Mouse (Mus musculus) intestine, embryonic 16.5 days (tissue): ENCODE data around the gene Sar1a. TPM values are rescaled to one million over a fixed set of nuclear protein-coding genes. Genes with fewer than 3 reads are reported as not detected.
A peak's percentile ranks its signal among the peaks of the same experiment; 100 is the strongest.

Experiments used
- ATAC-seq: fragments of 200-750 bp; cut with Nextera tagmentation; 2 replicates; pipeline ENCODE4 v1.8.0; 2017; ENCODE audit warnings: moderate TSS enrichment, moderate library complexity
- H3K27ac ChIP-seq: fragments of 300-500 bp; sonication (generic); 2 replicates; pipeline ENCODE4 v1.5.1; 2014; ENCODE audit warnings: mild to moderate bottlenecking, low read length
- H3K27me3 ChIP-seq: fragments of 300-500 bp; sonication (generic); replicated peaks from 2 replicates; pipeline ENCODE4 v1.6.1; 2014; ENCODE audit warnings: low read length, control low read depth, mixed read lengths; ENCODE audit not compliant: control insufficient read depth, insufficient read depth
- H3K36me3 ChIP-seq: fragments of 300-500 bp; sonication (generic); 2 replicates; pipeline ENCODE4 v1.6.1; 2014; ENCODE audit warnings: low read length, control low read depth; ENCODE audit not compliant: control insufficient read depth, insufficient read depth
- H3K4me1 ChIP-seq: fragments of 300-500 bp; sonication (generic); 2 replicates; pipeline ENCODE4 v1.6.1; 2014; ENCODE audit warnings: low read length, control low read depth, mixed read lengths; ENCODE audit not compliant: control insufficient read depth, insufficient read depth
- H3K4me2 ChIP-seq: fragments of 300-500 bp; sonication (generic); 2 replicates; pipeline ENCODE4 v1.6.1; 2014; ENCODE audit warnings: low read depth, low read length, control low read depth
- H3K4me3 ChIP-seq: fragments of 300-500 bp; sonication (generic); 2 replicates; pipeline ENCODE4 v1.5.1; 2014; ENCODE audit warnings: mild to moderate bottlenecking, low read length
- H3K9ac ChIP-seq: fragments of 300-500 bp; sonication (generic); 2 replicates; pipeline ENCODE4 v1.6.1; 2014; ENCODE audit warnings: low read depth, low read length
- H3K9me3 ChIP-seq: fragments of 300-500 bp; sonication (generic); 2 replicates; pipeline ENCODE4 v1.6.1; 2016; ENCODE audit warnings: low read length, control low read depth; ENCODE audit not compliant: control insufficient read depth
- WGBS: fragments of 180-500 bp; shearing (Covaris S2); extraction: QIAGEN DNeasy Blood & Tissue Kit; methylation state at CpG from one replicate; pipeline ENCODE4 v1.1.7; 2014; 5-methylcytosine and 5-hydroxymethylcytosine counted together
- polyA plus RNA-seq: library from polyadenylated mRNA; unstranded; fragments of >200 nt; fragmentation: Nextera tagmentation; extraction: Ambion mirVana; gene quantifications from 2 replicates; pipeline ENCODE4 v1.2.1, GENCODE M21; 2015

The Sar1a gene
- polyA plus RNA-seq, 1 experiment from 2014 or later: 178 TPM

- no peak for ATAC-seq
- no peak overlapping the region for H3K4me3 ChIP-seq
- H3K27ac ChIP-seq: no peak overlapping the region
- no peaks in the 10 kb centered on the region for H3K9me3 ChIP-seq
- H3K4me1 ChIP-seq: no peaks in the 10 kb centered on the region
- no peak overlapping the region for H3K4me2 ChIP-seq
- no peak overlapping the region for H3K9ac ChIP-seq
- H3K27me3 ChIP-seq: no peaks in the 10 kb centered on the region
- peaks cover 7% of the 10 kb centered on the region for H3K36me3 ChIP-seq
Observed at GRCm38 (mm10) chr10:61669896-61670295, 10.2 kb upstream of the Sar1a start.

DNA sequence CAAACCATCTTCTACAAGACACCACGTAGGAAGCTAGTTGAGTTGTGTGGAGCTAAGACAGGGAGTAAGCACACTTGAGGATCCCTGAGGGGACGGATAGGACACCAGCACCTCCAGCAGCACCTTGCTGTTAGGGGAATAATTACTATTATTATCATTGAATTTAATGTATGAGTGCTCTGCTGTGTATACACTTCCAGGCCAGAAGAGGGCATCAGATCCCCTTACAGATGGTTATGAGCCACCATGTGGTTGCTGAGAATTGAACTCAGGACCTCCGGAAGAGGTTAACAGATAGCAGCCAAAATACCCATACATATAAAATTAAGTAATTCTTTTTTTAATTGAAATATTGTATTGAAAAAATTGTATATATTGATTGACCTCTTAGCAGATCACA, 9.3 kb upstream of the Sar1a start:
- Histone ChIP-seq H3K27me3 (no peaks in the 10 kb centered on the region), H3K27ac (no peak overlapping the region), H3K36me3 (peaks cover 7% of the 10 kb centered on the region), H3K9ac (no peak overlapping the region), H3K4me2 (no peak overlapping the region), H3K9me3 (no peaks in the 10 kb centered on the region), H3K4me3 (no peak overlapping the region), H3K4me1 (no peaks in the 10 kb centered on the region)
- ATAC-seq: no peak
- 98% methylated on average over 3 of the region's 3 CpGs for WGBS

DNA sequence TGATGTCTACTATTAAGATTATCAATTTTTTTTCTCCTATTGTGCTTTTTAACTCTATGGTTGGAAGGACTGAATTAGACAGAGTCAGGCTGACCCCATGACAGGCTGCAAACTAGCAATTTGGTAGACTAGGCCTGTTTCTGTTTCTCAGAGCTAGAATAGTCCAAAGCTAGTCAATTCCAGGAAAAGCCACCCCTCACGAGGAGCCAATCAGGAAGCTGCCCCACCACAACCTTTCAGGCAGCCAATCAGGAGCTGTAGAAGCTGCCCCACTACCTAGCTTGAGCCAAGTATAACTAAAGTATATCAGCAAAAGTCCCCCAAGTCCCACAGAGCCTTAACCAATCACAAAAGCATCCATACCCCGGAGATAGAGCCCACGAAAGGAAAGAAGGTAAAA, 4.2 kb upstream of the Sar1a start:
- no peak overlapping the region for H3K4me2 ChIP-seq
- H3K36me3 ChIP-seq: peaks cover 7% of the 10 kb centered on the region
- H3K9ac ChIP-seq: no peak overlapping the region
- no peak overlapping the region for H3K27ac ChIP-seq
- H3K9me3 ChIP-seq: no peaks in the 10 kb centered on the region
- WGBS: 77% methylated on average over 3 of the region's 3 CpGs
- no peak overlapping the region for H3K4me3 ChIP-seq
- no peaks in the 10 kb centered on the region for H3K27me3 ChIP-seq
- H3K4me1 ChIP-seq: no peaks in the 10 kb centered on the region
- no peak for ATAC-seq

DNA sequence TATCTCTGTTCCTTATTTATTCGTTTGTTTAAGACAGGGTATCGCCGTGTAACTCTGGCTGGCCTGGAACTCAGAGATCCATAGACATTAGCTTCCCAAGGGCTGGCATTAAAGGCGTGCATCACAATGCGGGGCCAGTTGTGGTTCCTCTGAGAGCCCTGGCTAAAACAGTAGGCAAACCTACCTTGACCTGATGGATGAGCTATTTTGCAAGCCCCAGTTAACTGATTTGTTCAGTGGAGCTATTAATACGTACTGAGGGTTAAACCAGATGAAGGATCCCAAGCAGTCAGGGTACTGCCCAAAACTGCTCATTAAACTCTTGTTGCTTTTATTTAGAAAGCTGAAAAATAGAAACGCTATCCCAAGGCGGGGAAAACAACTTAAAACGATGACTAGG, 554 bp upstream of the Sar1a start:
- peak; percentile 25 for ATAC-seq
- Histone ChIP-seq H3K27me3 (no peaks in the 10 kb centered on the region), H3K4me1 (0 out of 2 replicates have a peak, but pooled peaks cover 3% of the 10 kb centered on the region), H3K36me3 (peaks cover under 1% of the 10 kb centered on the region; the same call in 1 of the 2 replicates), H3K27ac (peak overlapping the region; percentile 80), H3K9me3 (no peaks in the 10 kb centered on the region), H3K4me3 (peak overlapping the region; percentile 93), H3K4me2 (peak overlapping the region; percentile 69), H3K9ac (peak overlapping the region; percentile 65)
- WGBS: 31% methylated on average over 9 of the region's 9 CpGs

DNA sequence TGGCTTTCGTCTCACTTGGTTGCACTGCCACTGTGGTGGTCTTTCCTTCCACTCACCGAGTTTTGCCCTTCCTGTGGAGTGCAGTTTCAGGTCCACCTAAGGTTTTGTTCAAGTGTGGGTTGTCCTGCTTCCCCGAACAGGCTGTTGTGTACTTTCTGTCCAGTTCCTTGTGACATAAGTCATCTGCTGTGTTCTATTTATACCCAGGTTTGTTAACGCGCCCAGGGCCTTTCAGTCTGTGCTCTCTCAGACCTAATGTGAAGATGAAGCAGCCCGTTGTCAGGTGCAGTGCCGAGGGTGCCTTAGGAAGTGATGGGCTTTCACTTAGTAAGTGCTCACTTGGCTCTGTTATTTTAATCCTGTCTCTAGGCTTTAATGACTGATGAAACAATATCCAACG, 9.3 kb downstream of the Sar1a start:
- H3K9me3 ChIP-seq: no peaks in the 10 kb centered on the region
- no peaks in the 10 kb centered on the region for H3K27me3 ChIP-seq
- H3K4me2 ChIP-seq: no peak overlapping the region
- H3K27ac ChIP-seq: no peak overlapping the region
- no peak overlapping the region for H3K4me3 ChIP-seq
- peaks cover 29% of the 10 kb centered on the region for H3K36me3 ChIP-seq
- H3K9ac ChIP-seq: no peak overlapping the region
- 88% methylated on average over 8 of the region's 8 CpGs for WGBS
- H3K4me1 ChIP-seq: no peaks in the 10 kb centered on the region
- ATAC-seq: no peak

- H3K4me3 ChIP-seq: no peak overlapping the region
- ATAC-seq: no peak
- peaks cover 26% of the 10 kb centered on the region for H3K36me3 ChIP-seq
- no peaks in the 10 kb centered on the region for H3K9me3 ChIP-seq
- H3K4me1 ChIP-seq: peaks cover 15% of the 10 kb centered on the region
- no peak overlapping the region for H3K27ac ChIP-seq
- H3K9ac ChIP-seq: no peak overlapping the region
- WGBS: 76% methylated on average over 4 of the region's 4 CpGs
- H3K27me3 ChIP-seq: no peaks in the 10 kb centered on the region
- H3K4me2 ChIP-seq: no peak overlapping the region
Observed at GRCm38 (mm10) chr10:61693563-61693962, 13.5 kb downstream of the Sar1a start.

- H3K27ac ChIP-seq: peak within 1 kb of the TSS; percentile 38; the same call in 1 of the 2 replicates
- peaks cover 15% of the 10 kb centered on the region for H3K4me1 ChIP-seq
- H3K4me2 ChIP-seq: peak within 1 kb of the TSS; percentile 98
- peaks cover 19% of the 10 kb centered on the region for H3K36me3 ChIP-seq
- WGBS: under 1% methylated on average over 42 of the region's 42 CpGs
- H3K4me3 ChIP-seq: peak within 1 kb of the TSS; percentile 94
- H3K27me3 ChIP-seq: no peaks in the 10 kb centered on the region
- no peaks in the 10 kb centered on the region for H3K9me3 ChIP-seq
- peak within 1 kb of the TSS; percentile 84 for H3K9ac ChIP-seq
- ATAC-seq: peak; percentile 97
Observed at GRCm38 (mm10) chr10:61694870-61695670, 15.0 kb downstream of the Sar1a start, which contains the start of gene Tysnd1. Tysnd1 (plus strand) TSS chr10:61695514.

DNA sequence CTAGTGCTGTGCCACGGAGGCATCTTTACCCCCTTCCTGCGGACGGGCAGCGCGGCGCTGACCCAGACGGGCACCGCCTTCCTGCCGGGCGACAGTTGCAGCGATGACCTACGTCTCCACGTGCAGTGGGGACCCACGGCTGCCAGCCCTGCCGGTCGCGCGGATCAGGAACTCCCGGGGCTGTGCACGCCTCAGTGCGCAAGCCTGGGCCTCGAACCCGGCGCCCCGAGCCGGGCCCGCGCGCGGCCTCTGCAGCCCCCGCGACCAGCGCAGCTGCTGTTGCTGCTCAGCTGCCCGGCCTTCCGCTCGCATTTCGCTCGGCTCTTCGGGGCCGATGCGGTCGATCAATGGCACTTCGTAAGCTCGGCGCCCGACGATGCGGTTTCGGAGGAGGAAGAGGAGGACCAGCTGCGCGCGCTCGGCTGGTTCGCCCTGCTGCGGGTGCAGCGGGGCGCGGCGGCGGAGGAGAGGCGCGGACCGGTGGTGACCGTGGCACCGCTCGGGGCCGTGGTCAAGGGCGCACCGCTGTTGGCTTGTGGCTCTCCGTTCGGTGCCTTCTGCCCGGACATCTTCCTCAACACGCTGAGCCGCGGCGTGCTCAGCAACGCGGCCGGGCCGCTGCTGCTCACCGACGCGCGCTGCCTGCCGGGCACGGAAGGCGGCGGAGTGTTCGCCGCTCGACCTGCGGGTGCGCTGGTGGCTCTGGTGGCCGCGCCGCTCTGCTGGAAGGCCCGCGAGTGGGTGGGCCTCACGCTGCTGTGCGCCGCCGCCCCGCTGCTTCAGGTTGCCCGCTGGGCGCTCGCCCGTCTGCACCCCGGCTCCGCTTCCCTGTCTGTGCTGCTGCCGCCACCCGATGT, 15.8 kb downstream of the Sar1a start:
- peak; percentile 63 for ATAC-seq
- H3K4me3 ChIP-seq: peak overlapping the region; percentile 94
- WGBS: under 1% methylated on average over 103 of the region's 111 CpGs
- peak overlapping the region; percentile 98 for H3K4me2 ChIP-seq
- peaks cover 15% of the 10 kb centered on the region for H3K4me1 ChIP-seq
- no peaks in the 10 kb centered on the region for H3K9me3 ChIP-seq
- peak overlapping the region; percentile 38; the same call in 1 of the 2 replicates for H3K27ac ChIP-seq
- H3K27me3 ChIP-seq: no peaks in the 10 kb centered on the region
- H3K36me3 ChIP-seq: peaks cover 15% of the 10 kb centered on the region
- H3K9ac ChIP-seq: peak overlapping the region; percentile 84

DNA sequence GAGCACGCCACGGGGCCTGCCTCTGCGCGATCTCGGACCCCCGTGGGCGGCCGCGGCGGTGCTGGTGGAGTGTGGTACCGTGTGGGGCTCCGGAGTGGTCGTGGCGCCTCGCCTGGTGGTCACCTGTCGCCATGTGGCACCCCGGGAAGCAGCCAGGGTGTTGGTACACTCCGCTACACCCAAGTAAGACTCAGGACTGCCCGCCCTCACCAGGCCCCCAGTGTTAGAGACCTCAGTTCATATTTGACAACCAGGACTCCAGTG, 16.4 kb downstream of the Sar1a start:
- H3K4me1 ChIP-seq: peaks cover 15% of the 10 kb centered on the region
- H3K27me3 ChIP-seq: no peaks in the 10 kb centered on the region
- peak overlapping the region; percentile 98 for H3K4me2 ChIP-seq
- ATAC-seq: no peak; the same call in 1 of the 2 replicates
- peak overlapping the region; percentile 84 for H3K9ac ChIP-seq
- no peaks in the 10 kb centered on the region for H3K9me3 ChIP-seq
- peak overlapping the region; percentile 94 for H3K4me3 ChIP-seq
- peaks cover 13% of the 10 kb centered on the region; the same call in 1 of the 2 replicates for H3K36me3 ChIP-seq
- no peak overlapping the region for H3K27ac ChIP-seq
- WGBS: 9% methylated on average over 19 of the region's 19 CpGs
